Mouse (Mus musculus) lung, postnatal 36 days (tissue): ENCODE data around the gene Rims3.

ENCODE experiments used
- DNase-seq: peaks from one replicate; pipeline ENCODE4 v3.0.0; 2022; ENCODE audit warnings: mixed read lengths

Gene Rims3

GRCm38 (mm10) chr4:120850946-120851345 is 3.7 kb upstream of the Rims3 start:
- DNase-seq, result peak; percentile 72

DNA sequence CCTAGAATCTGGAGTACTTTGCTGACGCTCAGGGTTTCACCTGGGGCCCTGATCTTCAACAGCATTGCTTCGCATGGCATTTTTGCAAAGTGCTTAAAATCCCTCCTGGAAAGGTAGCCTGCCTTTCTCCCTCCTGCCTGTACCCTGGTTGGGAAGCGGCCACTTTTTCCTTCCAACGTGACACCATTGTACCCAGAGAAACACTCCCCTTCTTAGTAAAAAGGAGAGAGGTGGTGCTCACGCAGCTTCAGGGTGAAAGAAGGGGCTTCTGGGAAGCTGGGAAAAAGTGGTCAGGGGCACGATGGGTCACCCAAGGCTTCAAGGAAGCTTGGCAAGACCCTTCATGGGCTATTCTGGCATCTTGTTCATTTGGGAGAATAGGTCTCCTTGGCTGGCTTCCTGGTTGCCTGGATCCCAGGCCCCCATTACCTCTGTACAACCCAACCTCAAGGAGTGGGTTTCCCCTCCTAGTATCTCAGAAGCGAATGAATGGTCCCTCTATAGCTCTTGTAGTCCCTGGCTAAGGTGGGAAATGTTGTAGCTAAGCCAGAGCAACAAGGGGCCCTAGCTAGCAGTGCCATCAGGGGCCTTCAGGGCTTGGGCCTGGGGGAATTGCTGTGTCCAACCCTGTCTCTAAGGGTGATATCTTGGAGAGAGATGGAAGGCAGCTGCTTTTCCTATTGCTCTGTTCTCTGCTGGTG is 894 bp downstream of the Rims3 start:
- DNase-seq, result no peak

GRCm38 (mm10) chr4:120856376-120856775 is 1.8 kb downstream of the Rims3 start:
- no peak for DNase-seq

DNA sequence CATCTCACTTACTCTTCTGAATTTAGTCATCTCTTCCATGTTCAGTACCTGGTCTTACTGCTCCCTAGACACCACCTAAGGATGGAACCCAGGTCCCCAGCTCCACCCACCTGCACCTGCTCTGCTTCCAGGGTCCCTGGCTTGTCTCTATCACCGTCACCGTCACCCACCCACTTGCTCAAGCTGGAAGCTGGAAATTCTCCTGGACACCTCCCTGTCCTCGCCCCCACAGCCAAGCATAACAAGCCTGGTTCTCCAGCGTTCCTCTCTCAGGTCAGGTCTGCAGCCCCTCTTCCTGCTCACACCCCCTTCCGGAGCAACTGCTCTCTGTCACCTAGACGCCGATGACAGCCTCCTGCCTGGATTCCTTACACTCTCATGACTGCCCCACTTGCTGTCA is 5.2 kb downstream of the Rims3 start:
- DNase-seq, result no peak

DNA sequence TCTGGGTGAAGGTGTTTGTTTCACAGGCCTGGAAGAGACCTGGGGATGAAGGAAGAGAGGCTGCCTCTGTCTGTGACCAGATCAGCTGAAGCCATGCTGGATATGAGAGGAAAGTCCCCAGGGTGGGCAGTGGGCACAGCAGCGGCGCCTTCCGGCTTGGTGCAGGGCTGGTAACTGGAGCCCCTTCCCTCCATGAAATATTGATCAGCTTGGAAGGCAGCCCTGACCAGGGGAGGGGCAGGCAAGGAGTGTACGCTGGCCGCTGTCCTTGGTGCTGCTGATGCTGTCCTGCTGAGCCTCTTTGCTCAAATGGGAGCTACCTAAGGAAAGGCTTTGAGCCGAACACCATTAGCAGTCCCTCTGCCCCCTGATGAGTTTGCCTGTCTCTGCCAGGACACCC is 11.6 kb downstream of the Rims3 start:
- DNase-seq, result peak; percentile 16

GRCm38 (mm10) chr4:120868246-120868645 is 13.6 kb downstream of the Rims3 start:
- DNase-seq, result no peak

DNA sequence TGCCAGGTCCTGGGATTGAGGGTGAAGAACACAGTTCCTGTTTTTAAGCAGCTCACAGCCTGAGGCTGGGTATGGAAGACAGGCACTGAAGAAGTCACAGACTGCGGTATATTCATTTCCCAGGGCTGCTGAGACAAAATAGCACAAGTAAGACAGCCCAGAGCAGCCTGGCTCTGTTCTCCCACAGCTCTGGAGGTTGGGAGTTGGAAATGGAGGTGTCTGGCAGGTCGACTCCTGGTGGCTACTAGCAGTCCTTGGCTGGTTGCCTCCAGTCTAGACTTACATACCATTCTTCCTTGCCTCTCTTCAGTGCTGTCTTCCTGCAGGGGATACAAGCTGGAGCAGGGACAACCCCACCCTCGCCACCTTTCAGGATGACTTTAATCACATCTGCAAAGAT is 14.4 kb downstream of the Rims3 start:
- DNase-seq, result no peak

DNA sequence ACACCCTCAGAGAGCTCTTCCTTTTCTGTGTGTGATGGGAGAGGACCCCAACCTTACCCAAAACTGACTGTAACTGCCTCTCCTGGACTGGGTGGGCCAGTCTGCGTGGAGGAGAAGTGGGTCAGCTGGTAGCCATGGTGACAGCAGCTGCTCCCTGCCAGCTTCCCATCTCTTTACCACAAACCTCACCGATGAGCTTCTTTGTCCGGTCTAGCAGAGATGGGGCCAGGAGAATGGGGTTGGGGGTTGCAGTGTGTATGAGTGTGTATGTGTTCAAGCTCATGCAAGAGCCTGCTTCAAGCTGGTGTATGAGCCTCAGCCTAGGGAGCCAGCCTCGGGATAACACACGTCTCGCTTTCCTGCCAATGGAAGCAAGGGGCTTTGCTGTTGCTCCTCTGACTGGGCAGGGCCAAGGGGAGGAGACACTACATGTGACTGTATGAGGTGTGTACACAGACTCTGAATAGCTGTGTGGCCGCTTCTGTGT is 15.7 kb downstream of the Rims3 start:
- no peak for DNase-seq

GRCm38 (mm10) chr4:120875961-120876360 is 21.3 kb downstream of the Rims3 start:
- DNase-seq, result no peak

DNA sequence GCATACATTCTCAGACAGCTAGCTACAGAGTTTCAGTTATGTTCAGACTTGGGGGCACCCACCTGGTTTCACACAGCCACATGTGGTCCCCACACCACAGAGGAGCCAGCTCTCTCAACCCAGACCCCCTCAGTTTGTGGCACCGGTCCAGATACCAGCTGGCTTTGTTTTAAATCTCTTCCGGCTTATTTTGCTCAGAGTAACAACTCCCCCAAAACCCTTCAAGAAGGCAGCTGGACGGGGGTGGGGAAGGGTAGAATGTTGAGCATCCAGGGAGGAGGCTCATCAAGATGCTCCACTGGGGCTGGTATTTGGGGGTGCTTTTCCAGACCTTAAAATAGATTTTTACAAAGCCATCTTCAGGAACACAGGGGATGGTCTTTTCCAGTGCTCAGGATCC is 24.1 kb downstream of the Rims3 start:
- DNase-seq, result no peak

DNA sequence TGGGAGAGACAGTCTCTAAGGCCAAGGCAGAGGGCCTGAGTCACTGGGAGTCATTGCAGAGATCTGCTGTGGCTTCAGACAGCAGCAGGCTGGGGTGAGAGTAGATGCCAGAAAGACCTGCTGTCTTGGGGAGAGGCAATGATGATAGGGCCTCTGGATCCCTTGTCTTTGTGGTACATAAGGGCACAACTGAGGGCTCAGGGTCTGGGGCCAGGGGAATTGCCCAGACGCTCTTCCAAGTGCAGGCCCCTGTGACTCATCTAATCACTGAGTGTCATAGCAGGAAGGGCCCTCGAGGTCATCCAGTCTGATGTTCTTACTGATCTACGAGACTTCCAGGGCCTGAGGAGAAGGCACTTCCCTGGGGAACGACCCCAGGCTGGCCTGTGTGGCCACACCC is 24.8 kb downstream of the Rims3 start:
- no peak for DNase-seq

GRCm38 (mm10) chr4:120880731-120881432 is 26.3 kb downstream of the Rims3 start:
- peak; percentile 9 for DNase-seq

DNA sequence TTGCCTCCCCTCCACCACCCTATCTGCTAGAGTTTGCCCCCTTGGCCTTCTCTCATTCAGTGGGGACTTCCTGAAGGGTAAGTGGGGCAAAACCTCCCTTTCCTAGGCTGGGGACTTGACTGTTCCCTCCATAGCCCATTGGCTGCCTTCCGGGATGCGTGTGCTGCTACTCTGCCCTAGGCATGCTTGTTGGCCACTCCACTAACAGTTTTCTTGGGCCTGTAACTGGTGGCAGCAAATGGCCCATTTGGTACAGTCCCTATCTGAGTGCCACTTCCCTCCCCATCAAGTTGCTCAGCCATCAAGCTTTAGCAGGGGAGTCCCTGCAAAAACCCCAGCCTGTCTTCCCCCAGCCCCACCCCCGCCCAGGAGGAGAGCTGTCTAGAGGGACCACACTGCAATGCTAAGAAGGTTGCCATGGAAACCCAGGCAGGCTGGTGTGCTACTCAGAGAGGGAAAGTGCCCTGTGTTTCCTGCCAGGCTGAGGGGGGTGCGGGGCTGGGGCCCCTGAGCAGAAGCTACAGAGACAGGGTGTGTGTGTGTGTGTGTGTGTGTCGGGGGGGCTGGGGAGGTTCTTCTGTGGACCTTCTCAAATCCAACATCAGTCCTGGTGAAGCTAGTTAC is 27.5 kb downstream of the Rims3 start:
- no peak for DNase-seq

DNA sequence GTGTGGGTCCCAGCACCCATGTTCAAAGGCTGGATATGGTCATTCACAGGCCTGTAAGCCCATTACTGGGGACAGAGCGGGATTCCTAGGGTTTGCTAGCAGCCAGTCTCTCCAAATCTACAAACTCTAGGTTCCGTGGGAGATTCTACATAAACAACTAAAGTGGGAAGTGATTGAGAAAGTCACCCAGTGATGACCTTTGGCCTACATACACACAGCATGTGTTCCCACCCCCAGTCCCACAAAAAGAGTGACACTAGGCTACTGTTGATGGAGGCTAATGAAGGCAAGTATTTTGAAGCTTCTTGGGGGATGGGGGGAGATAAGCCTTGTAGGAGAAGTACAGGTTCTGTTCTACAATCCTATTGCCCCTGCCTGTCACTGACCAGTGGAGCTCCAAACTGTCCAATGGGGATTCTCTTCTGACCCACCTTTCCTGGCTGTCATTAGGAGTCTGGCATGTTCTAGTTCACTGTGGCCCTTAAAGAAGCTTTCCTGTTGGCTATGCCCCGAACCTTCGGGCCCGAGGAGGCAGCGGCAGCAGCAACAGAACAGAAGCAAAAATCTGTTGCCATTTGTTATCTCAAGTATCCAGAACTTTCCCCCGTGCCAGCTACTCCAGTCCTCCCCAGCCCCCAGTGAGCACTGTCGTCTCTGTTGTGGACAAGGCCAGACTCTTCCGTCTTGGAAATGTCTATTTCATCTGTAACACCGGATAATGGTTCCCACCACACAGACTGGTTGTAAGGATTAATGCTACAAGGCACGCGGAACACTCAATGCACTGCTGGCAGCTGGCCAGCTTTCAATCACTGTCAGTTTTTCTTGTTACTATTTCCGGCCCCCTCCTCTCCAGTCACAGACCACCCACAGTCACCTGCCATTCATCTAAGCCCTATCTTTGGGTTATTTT is 30.8 kb downstream of the Rims3 start:
- DNase-seq, result no peak

- peak; percentile 17 for DNase-seq
Measured at GRCm38 (mm10) chr4:120886131-120886530, 31.5 kb downstream of the Rims3 start.

- DNase-seq, result no peak
Measured at GRCm38 (mm10) chr4:120886811-120887210, 32.2 kb downstream of the Rims3 start.

DNA sequence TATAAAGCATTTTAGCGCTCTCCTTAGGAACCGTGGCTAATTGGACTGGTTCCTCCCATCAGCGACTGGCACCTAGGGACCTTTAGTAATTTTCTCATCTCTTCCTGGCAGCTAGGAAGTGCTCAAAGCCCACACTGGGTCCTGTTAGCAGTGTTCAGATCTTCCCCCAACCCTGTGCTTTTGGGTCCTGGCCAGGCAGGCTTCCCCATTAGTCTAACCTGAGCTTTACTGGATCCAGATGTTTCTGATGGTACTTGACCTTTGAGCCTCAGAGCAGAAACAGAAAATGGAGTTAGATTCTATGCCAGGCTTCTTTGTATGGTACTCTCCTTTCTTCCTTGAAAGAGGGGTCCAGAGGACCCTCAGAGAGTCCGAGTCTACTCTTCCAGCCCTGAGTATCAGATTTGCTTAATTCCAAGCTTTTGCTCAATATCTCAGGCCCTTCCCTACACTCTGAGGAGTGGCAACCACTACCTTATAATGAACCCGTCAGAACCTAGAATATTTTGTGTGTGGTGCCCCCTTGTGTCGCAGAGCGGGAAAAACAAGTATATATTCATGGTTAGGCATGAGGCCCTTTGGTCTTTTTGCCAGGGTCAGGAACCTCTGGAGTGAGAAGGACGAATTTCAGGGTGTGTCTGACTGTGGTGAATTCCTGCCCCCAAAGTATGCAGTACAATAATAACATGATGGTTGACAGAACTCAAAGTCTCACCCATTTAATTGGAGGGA is 32.9 kb downstream of the Rims3 start:
- peak; percentile 82 for DNase-seq

DNA sequence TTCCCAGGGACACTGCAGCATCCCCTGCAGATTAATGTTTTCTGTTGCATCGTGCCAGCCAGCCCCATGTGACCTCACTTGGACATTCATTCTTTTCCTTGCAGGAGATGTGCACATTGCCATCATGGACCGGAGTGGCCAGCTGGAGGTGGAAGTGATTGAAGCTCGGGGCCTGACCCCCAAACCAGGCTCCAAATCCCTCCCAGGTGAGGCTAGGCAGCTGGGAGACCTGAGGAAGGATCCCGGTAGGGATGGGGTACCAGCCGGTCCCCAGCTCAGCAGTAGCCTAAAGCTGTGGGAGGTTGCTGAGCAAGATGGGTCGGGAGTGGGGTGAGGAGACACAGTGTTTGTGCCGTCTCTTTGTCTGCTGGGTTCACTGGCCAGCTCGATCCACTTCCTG is 34.3 kb downstream of the Rims3 start:
- no peak for DNase-seq

- DNase-seq, result no peak
Measured at GRCm38 (mm10) chr4:120890754-120891440, 36.3 kb downstream of the Rims3 start.

- no peak for DNase-seq
Measured at GRCm38 (mm10) chr4:120891960-120892359, 37.3 kb downstream of the Rims3 start.

DNA sequence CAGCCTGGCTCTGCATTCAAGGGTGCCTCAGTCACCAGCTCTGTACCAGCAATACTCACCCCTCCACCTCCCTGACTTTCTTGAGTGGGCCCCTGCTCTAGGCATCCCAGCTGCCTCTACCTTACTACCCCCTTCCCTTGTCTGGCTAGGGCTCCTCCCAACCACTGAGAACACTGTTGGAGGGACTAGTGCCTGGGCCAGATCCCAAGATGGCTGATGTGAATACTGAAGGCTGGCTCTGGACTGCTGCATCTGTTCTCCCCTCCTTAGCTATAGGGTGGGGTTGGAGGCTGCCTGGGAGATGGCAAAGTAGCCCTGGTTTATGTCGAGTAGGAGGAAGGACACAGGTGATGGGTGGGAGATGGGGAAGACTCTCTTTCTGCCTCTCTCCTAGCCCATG is 37.9 kb downstream of the Rims3 start:
- no peak for DNase-seq
